Mouse (Mus musculus): ENCODE measurements around the gene Gm11758. TPM values are rescaled to one million over a fixed set of nuclear protein-coding genes. Genes with fewer than 3 reads are reported as not detected.
"Not testable (repeated sequence)": the region's sequence is repeated elsewhere in the genome, so short reads cannot be mapped to it uniquely, and the experiment has no call there.

The Gm11758 gene
- not detected in 2 replicates for polyA plus RNA-seq (2016; fragmentation: Nextera tagmentation; extraction: Ambion mirVana)

GRCm38 (mm10) chr4:73876166-73876565 is at the start of gene Gm11758:
Gene Gm11758, minus strand, starts transcription at chr4:73876266.
- H3K27ac ChIP-seq; H3K4me1 ChIP-seq; H3K4me2 ChIP-seq; H3K9me3 ChIP-seq (replicated peaks); H3K9ac ChIP-seq; H3K4me3 ChIP-seq; ATAC-seq; H3K27me3 ChIP-seq (replicated peaks); H3K36me3 ChIP-seq: not testable (repeated sequence)
- WGBS (ENCODE audit: insufficient replicate concordance) = no CpG with 5 or more reads among the region's 4 CpGs

GRCm38 (mm10) chr4:73920660-73921059 is 44.6 kb upstream of the Gm11758 start, which contains the start of gene Gm11756:
Gene Gm11756, minus strand, starts transcription at chr4:73920760.
- ATAC-seq = not testable (repeated sequence)

GRCm38 (mm10) chr4:73905853-73906252 is 29.8 kb upstream of the Gm11758 start, which contains the start of gene Gm13871:
Gene Gm13871, minus strand, starts transcription at chr4:73905953.
- not testable (repeated sequence) for H3K4me1 ChIP-seq; ATAC-seq; H3K4me2 ChIP-seq; H3K9ac ChIP-seq; H3K27me3 ChIP-seq (replicated peaks); H3K36me3 ChIP-seq; H3K4me3 ChIP-seq; H3K27ac ChIP-seq; H3K9me3 ChIP-seq (replicated peaks)
- WGBS (ENCODE audit: insufficient replicate concordance) = no CpG with 5 or more reads among the region's 4 CpGs

More at GRCm38 (mm10) chr4:73920660-73921059, 44.6 kb upstream of the Gm11758 start, which contains the start of gene Gm11756:
- H3K4me1 ChIP-seq; H3K36me3 ChIP-seq; H3K27ac ChIP-seq; H3K27me3 ChIP-seq (replicated peaks); H3K4me3 ChIP-seq; H3K9ac ChIP-seq; H3K4me2 ChIP-seq; H3K9me3 ChIP-seq (replicated peaks): not testable (repeated sequence)
- WGBS (ENCODE audit: insufficient replicate concordance) = 64% methylated on average over 6 of the region's 6 CpGs

DNA sequence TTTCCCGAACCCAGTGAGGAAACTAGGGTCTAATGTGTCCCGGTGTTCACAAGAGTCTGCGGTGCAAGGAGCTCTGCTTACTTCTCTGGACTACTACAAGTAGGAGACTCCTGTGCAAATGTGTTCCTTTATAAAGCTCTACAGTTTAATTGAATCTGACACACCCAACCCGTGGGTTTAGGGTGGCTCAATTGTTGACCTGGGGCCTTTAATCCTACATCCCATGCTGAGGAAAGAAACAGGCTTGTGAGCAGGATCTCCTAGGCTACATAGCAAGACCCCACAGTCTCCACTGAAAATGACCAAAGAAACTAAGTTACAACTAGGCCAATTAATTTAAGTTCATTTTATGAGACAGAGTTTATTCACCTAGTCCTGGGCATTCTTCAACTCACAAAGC is 14.9 kb upstream of the Gm11758 start, which contains the start of gene Gm11757:
Gene Gm11757 (minus strand): TSS at position 101 of the 400 bp plus-strand sequence.
- not testable (repeated sequence) for H3K4me3 ChIP-seq; H3K9ac ChIP-seq; H3K9me3 ChIP-seq (replicated peaks); H3K27me3 ChIP-seq (replicated peaks); H3K4me1 ChIP-seq; H3K36me3 ChIP-seq; H3K27ac ChIP-seq; H3K4me2 ChIP-seq; ATAC-seq
- WGBS (ENCODE audit: insufficient replicate concordance) = no CpG with 5 or more reads among the region's 4 CpGs

- Histone ChIP-seq H3K4me2 (no peak overlapping the region), H3K27ac (no peak overlapping the region), H3K27me3 (replicated peaks) (no peaks in the 10 kb centered on the region), H3K9me3 (replicated peaks) (no peaks in the 10 kb centered on the region), H3K36me3 (no peaks in the 10 kb centered on the region), H3K4me1 (no peaks in the 10 kb centered on the region), H3K9ac (no peak overlapping the region), H3K4me3 (no peak overlapping the region)
- WGBS (ENCODE audit: insufficient replicate concordance) = 68% methylated on average over 3 of the region's 3 CpGs
- no peak for ATAC-seq
These were observed 49.5 kb downstream of the Gm11758 start for GRCm38 (mm10) chr4:73826587-73826986.

Other genes with a start within 250 kb of the Gm11758 start
- not detected in 2 replicates for gene Gm11236, start 238.1 kb downstream of the Gm11758 start, polyA plus RNA-seq (2016; fragmentation: Nextera tagmentation; extraction: Ambion mirVana)
- gene Gm11239, start 207.9 kb downstream of the Gm11758 start, polyA plus RNA-seq (2016; fragmentation: Nextera tagmentation; extraction: Ambion mirVana) = not detected in 2 replicates
- gene Gm428, start 192.8 kb downstream of the Gm11758 start, polyA plus RNA-seq (2016; fragmentation: Nextera tagmentation; extraction: Ambion mirVana) = not detected in 2 replicates
- gene Rasef, start 85.3 kb downstream of the Gm11758 start, polyA plus RNA-seq (2016; fragmentation: Nextera tagmentation; extraction: Ambion mirVana) = 0.11 TPM in 1 of 2 replicates, not detected in the other
- gene Gm11757, start 14.8 kb upstream of the Gm11758 start, polyA plus RNA-seq (2016; fragmentation: Nextera tagmentation; extraction: Ambion mirVana) = not detected in 2 replicates
- gene Gm13871, start 29.7 kb upstream of the Gm11758 start, polyA plus RNA-seq (2016; fragmentation: Nextera tagmentation; extraction: Ambion mirVana) = not detected in 2 replicates
- gene Gm11756, start 44.5 kb upstream of the Gm11758 start, polyA plus RNA-seq (2016; fragmentation: Nextera tagmentation; extraction: Ambion mirVana) = not detected in 2 replicates
- gene 2310002L09Rik, start 74.6 kb upstream of the Gm11758 start, polyA plus RNA-seq (2016; fragmentation: Nextera tagmentation; extraction: Ambion mirVana) = not detected in 2 replicates
- 0.05 and 0.20 TPM in 2 replicates for gene Frmd3, start 137.2 kb upstream of the Gm11758 start, polyA plus RNA-seq (2016; fragmentation: Nextera tagmentation; extraction: Ambion mirVana)

Data from liver, embryonic 12.5 days (tissue).